In the genomic region with DNA sequence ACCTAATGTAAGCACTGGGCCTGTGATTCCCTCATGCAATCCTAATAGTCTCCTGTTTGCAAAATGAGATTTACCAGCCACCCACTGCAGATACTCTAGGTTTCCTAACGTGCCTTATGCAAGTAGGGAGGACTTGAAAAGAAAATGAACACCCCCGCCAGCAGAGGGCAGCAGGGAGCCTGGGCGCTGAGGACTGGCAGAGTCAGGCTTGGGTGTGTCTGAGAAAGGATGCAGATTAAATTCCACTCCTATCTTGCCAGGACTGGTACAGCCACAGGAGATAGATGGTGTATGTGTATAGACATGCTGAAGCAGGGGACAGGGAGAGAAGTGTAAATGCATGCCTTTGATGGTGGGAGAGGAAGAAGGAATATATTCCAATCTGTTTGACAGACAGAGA, we compare ENCODE assay signal across 8 mouse cellular contexts. TPM values are rescaled to one million over a fixed set of nuclear protein-coding genes. Genes with fewer than 3 reads are reported as not detected.
DNase-seq lines count a peak whose midpoint lies in the region; ATAC-seq and TF ChIP-seq lines count a peak whose summit lies in the region.

No protein-coding gene starts in this region.

- 48% methylated on average over 3 of the region's 3 CpGs for WGBS in embryonic facial prominence, embryonic 10.5 days
- 38% methylated on average over 3 of the region's 3 CpGs for whole genome bisulfite sequencing in lung, embryonic 14.5 days

- H3K9me3 ChIP-seq in embryonic facial prominence, embryonic 10.5 days, result no peaks in the 10 kb centered on the region
- H3K9me3 ChIP-seq in lung, embryonic 14.5 days (ENCODE audit: low read depth, low read length), result no peaks in the 10 kb centered on the region

- H3K4me1 ChIP-seq in embryonic facial prominence, embryonic 10.5 days, result peaks cover 13% of the 10 kb centered on the region
- H3K4me1 ChIP-seq in lung, embryonic 14.5 days (ENCODE audit: insufficient read depth), result no peaks in the 10 kb centered on the region

- H3K27ac ChIP-seq in embryonic facial prominence, embryonic 10.5 days (replicated peaks), result no peak overlapping the region
- no peak overlapping the region for H3K27ac ChIP-seq in lung, embryonic 14.5 days (ENCODE audit: low read depth)

- no peak overlapping the region for H3K9ac ChIP-seq in lung, embryonic 14.5 days

- peak; percentile 68 for DNase-seq in layer of hippocampus, adult 11-12 months (ENCODE audit: low spot score)
- DNase-seq in layer of hippocampus, adult 9-10 months (ENCODE audit: low spot score), result no peak
- DNase-seq in Muller cell, postnatal 12 days (ENCODE audit: inconsistent ontology term), result peak; percentile 56
- peak; percentile 64 for DNase-seq in embryonic facial prominence, embryonic 10.5 days (ENCODE audit: low spot score)
- peak; percentile 74 for DNase-seq in kidney, postnatal 10 days
- DNase-seq in lung, embryonic 14.5 days, result peak; percentile 46
- peak; percentile 71 to 88 for DNase-seq in spleen, postnatal 10 days (ENCODE audit: low spot score in 2 of 2)
- no peak for DNase-seq in cerebellum, adult 11-12 months

- ATAC-seq in lung, embryonic 14.5 days (ENCODE audit: insufficient read depth), result no peak

- no peak overlapping the region for H3K4me3 ChIP-seq in embryonic facial prominence, embryonic 10.5 days
- no peak overlapping the region for H3K4me3 ChIP-seq in lung, embryonic 14.5 days (ENCODE audit: low read depth, low read length)

- H3K4me2 ChIP-seq in lung, embryonic 14.5 days, result no peak overlapping the region

- H3K36me3 ChIP-seq in embryonic facial prominence, embryonic 10.5 days (replicated peaks), result no peaks in the 10 kb centered on the region
- H3K36me3 ChIP-seq in lung, embryonic 14.5 days (ENCODE audit: insufficient read depth), result no peaks in the 10 kb centered on the region

- H3K27me3 ChIP-seq in embryonic facial prominence, embryonic 10.5 days (replicated peaks; ENCODE audit: low read depth, poor library complexity, severe bottlenecking), result no peaks in the 10 kb centered on the region
- no peaks in the 10 kb centered on the region for H3K27me3 ChIP-seq in lung, embryonic 14.5 days (ENCODE audit: insufficient read depth, low read length)

- TF ChIP-seq CTCF in lung, embryonic 14.5 days (IDR thresholded peaks at IDR 0.05; ENCODE audit: low read depth), result peak; percentile 71

RNA-seq across cellular contexts. Expression of a gene that starts 24.2 kb away (rescaled TPM):
- polyA plus RNA-seq in embryonic facial prominence, embryonic 10.5 days (2016; fragmentation: Nextera tagmentation; extraction: Ambion mirVana), result 223 and 229 TPM in 2 replicates
- 232 and 257 TPM in 2 replicates for polyA plus RNA-seq in lung, embryonic 14.5 days (2014; fragmentation: Nextera tagmentation; extraction: Ambion mirVana)

Comparison
In these comparisons a context has a peak if more than half of its experiments do, and no peak if none do; other contexts are left out.
1. DNase-seq: peak in layer of hippocampus, adult 11-12 months (single experiment), Muller cell, postnatal 12 days (single experiment), embryonic facial prominence, embryonic 10.5 days (single experiment), kidney, postnatal 10 days (single experiment), lung, embryonic 14.5 days (single experiment) and spleen, postnatal 10 days (2 of 2); none in layer of hippocampus, adult 9-10 months (single experiment) and cerebellum, adult 11-12 months (single experiment).